Comparison of ENCODE assay signal across 8 mouse cellular contexts in genomic region chr7:79934461-79934860, GRCm38 (mm10). TPM values are rescaled to one million over a fixed set of nuclear protein-coding genes. Genes with fewer than 3 reads are reported as not detected.
DNase-seq lines count a peak whose midpoint lies in the region; ATAC-seq and TF ChIP-seq lines count a peak whose summit lies in the region.

No protein-coding gene starts in this region.

- H3K36me3 ChIP-seq in E14TG2a.4 (ENCODE audit: insufficient read depth, low read length), result no peaks in the 10 kb centered on the region
- 0 out of 2 replicates have a peak, but pooled peaks cover 6% of the 10 kb centered on the region for H3K36me3 ChIP-seq in embryonic facial prominence, embryonic 15.5 days
- H3K36me3 ChIP-seq in hindbrain, embryonic 13.5 days, result 0 out of 2 replicates have a peak, but pooled peaks cover 4% of the 10 kb centered on the region
- H3K36me3 ChIP-seq in lung, embryonic 16.5 days (ENCODE audit: control insufficient read depth, insufficient read depth, low read length), result 0 out of 2 replicates have a peak, but pooled peaks cover 4% of the 10 kb centered on the region

- H3K9me3 ChIP-seq in E14TG2a.4 (ENCODE audit: low read length), result no peaks in the 10 kb centered on the region
- H3K9me3 ChIP-seq in embryonic facial prominence, embryonic 15.5 days (replicated peaks), result no peaks in the 10 kb centered on the region
- H3K9me3 ChIP-seq in hindbrain, embryonic 13.5 days, result no peaks in the 10 kb centered on the region
- H3K9me3 ChIP-seq in lung, embryonic 16.5 days (ENCODE audit: control insufficient read depth, low read length), result no peaks in the 10 kb centered on the region

- ATAC-seq in embryonic facial prominence, embryonic 15.5 days (ENCODE audit: insufficient number of reproducible peaks, low FRiP score, low TSS enrichment, low read depth), result peak; percentile 6; the same call in 1 of the 2 replicates
- ATAC-seq in hindbrain, embryonic 13.5 days (ENCODE audit: low FRiP score), result peak; percentile 47; the same call in 1 of the 2 replicates
- ATAC-seq in lung, embryonic 16.5 days (ENCODE audit: low read depth), result peak; percentile 49; the same call in 1 of the 2 replicates

- peak overlapping the region; percentile 52 for H3K27ac ChIP-seq in embryonic facial prominence, embryonic 15.5 days (replicated peaks)
- H3K27ac ChIP-seq in hindbrain, embryonic 13.5 days, result peak overlapping the region; percentile 50
- H3K27ac ChIP-seq in lung, embryonic 16.5 days (ENCODE audit: low read length), result peak overlapping the region; percentile 86

- no peak for TF ChIP-seq CTCF in E14TG2a.4 (conservative IDR thresholded peaks at IDR 0.05; ENCODE audit: low read length)

- WGBS in embryonic facial prominence, embryonic 15.5 days, result 43% methylated on average over 5 of the region's 5 CpGs
- WGBS in hindbrain, embryonic 13.5 days, result 39% methylated on average over 5 of the region's 5 CpGs
- 32% methylated on average over 5 of the region's 5 CpGs for WGBS in lung, embryonic 16.5 days

- peak overlapping the region; percentile 47 for H3K9ac ChIP-seq in embryonic facial prominence, embryonic 15.5 days
- peak overlapping the region; percentile 74 for H3K9ac ChIP-seq in hindbrain, embryonic 13.5 days
- peak overlapping the region; percentile 81 for H3K9ac ChIP-seq in lung, embryonic 16.5 days (ENCODE audit: low read length)

- H3K4me1 ChIP-seq in E14TG2a.4 (replicated peaks; ENCODE audit: low read depth, low read length), result peaks cover 17% of the 10 kb centered on the region
- H3K4me1 ChIP-seq in embryonic facial prominence, embryonic 15.5 days, result peaks cover 17% of the 10 kb centered on the region
- H3K4me1 ChIP-seq in hindbrain, embryonic 13.5 days (replicated peaks), result peaks cover 22% of the 10 kb centered on the region
- H3K4me1 ChIP-seq in lung, embryonic 16.5 days (replicated peaks; ENCODE audit: control insufficient read depth, insufficient read depth, low read length), result peaks cover 13% of the 10 kb centered on the region

- H3K27me3 ChIP-seq in E14TG2a.4 (ENCODE audit: insufficient read depth, low read length), result peaks cover 41% of the 10 kb centered on the region
- H3K27me3 ChIP-seq in embryonic facial prominence, embryonic 15.5 days, result no peaks in the 10 kb centered on the region
- peaks cover 3% of the 10 kb centered on the region; the same call in 1 of the 2 replicates for H3K27me3 ChIP-seq in hindbrain, embryonic 13.5 days
- H3K27me3 ChIP-seq in lung, embryonic 16.5 days (ENCODE audit: control insufficient read depth, insufficient read depth, low read depth, low read length), result no peaks in the 10 kb centered on the region

- peak overlapping the region; percentile 67 for H3K4me2 ChIP-seq in embryonic facial prominence, embryonic 15.5 days (replicated peaks)
- H3K4me2 ChIP-seq in hindbrain, embryonic 13.5 days, result peak overlapping the region; percentile 65
- peak overlapping the region; percentile 79 for H3K4me2 ChIP-seq in lung, embryonic 16.5 days (ENCODE audit: low read depth, low read length)

- peak overlapping the region; percentile 81 for H3K4me3 ChIP-seq in E14TG2a.4 (replicated peaks; ENCODE audit: low read length)
- peak overlapping the region; percentile 58 for H3K4me3 ChIP-seq in embryonic facial prominence, embryonic 15.5 days (replicated peaks)
- H3K4me3 ChIP-seq in hindbrain, embryonic 13.5 days, result peak overlapping the region; percentile 50
- H3K4me3 ChIP-seq in lung, embryonic 16.5 days (ENCODE audit: low read length), result peak overlapping the region; percentile 76

- peak; percentile 28 for DNase-seq in adrenal gland, postnatal 10 days
- DNase-seq in adrenal gland, postnatal 25 days, result no peak
- no peak for DNase-seq in thymus, postnatal 0 days (ENCODE audit: low spot score)
- no peak for DNase-seq in thymus, postnatal 36 days

RNA-seq across cellular contexts. Expression of gene Arpin, which starts 0.7 kb away (rescaled TPM):
- 10 to 100 TPM; 16.3 to 22.7 TPM for total RNA-seq in adrenal gland, postnatal 10 days (2021)
- 16.1 and 23.5 TPM in 2 replicates for total RNA-seq in adrenal gland, postnatal 25 days (2021)
- 27.2 and 27.5 TPM in 2 replicates for polyA plus RNA-seq in embryonic facial prominence, embryonic 15.5 days (2015; fragmentation: Nextera tagmentation; extraction: Ambion mirVana)
- 19.0 and 20.3 TPM in 2 replicates for polyA plus RNA-seq in hindbrain, embryonic 13.5 days (2015; fragmentation: Nextera tagmentation; extraction: Ambion mirVana)
- polyA plus RNA-seq in lung, embryonic 16.5 days (2015; fragmentation: Nextera tagmentation; extraction: Ambion mirVana), result 27.7 and 28.4 TPM in 2 replicates
- 10.0 and 11.3 TPM in 2 replicates for polyA plus RNA-seq in thymus, postnatal 0 days (2015; fragmentation: Nextera tagmentation; extraction: Ambion mirVana)

RNA-seq across cellular contexts. Expression of gene Ap3s2, which starts 14.0 kb away (rescaled TPM):
- total RNA-seq in adrenal gland, postnatal 10 days (2021), result 10 to 100 TPM; 23.4 to 26.2 TPM
- 23.8 and 34.0 TPM in 2 replicates for total RNA-seq in adrenal gland, postnatal 25 days (2021)
- 23.9 and 30.4 TPM in 2 replicates for polyA plus RNA-seq in embryonic facial prominence, embryonic 15.5 days (2015; fragmentation: Nextera tagmentation; extraction: Ambion mirVana)
- 51.0 and 51.2 TPM in 2 replicates for polyA plus RNA-seq in hindbrain, embryonic 13.5 days (2015; fragmentation: Nextera tagmentation; extraction: Ambion mirVana)
- polyA plus RNA-seq in lung, embryonic 16.5 days (2015; fragmentation: Nextera tagmentation; extraction: Ambion mirVana), result 22.3 and 25.8 TPM in 2 replicates
- polyA plus RNA-seq in thymus, postnatal 0 days (2015; fragmentation: Nextera tagmentation; extraction: Ambion mirVana), result 20.7 and 23.7 TPM in 2 replicates
